Mouse (Mus musculus) brown adipose tissue, adult 24 weeks (tissue): ENCODE data around the gene Ubqln5. TPM values are rescaled to one million over a fixed set of nuclear protein-coding genes. Genes with fewer than 3 reads are reported as not detected.

Experiments used
- H3K27ac ChIP-seq: fragments of 200-500 bp; replicated peaks from 2 replicates; pipeline ENCODE4 v1.5.1; 2012; ENCODE audit warnings: low read depth, mild to moderate bottlenecking, low read length
- H3K4me1 ChIP-seq: fragments of 200-500 bp; 2 replicates; pipeline ENCODE4 v1.6.1; 2012; ENCODE audit warnings: low read length, mixed read lengths; ENCODE audit not compliant: control insufficient read depth, insufficient read depth, insufficient read length
- H3K4me3 ChIP-seq: fragments of 200-500 bp; 2 replicates; pipeline ENCODE4 v1.5.1; 2012; ENCODE audit warnings: low read depth, mild to moderate bottlenecking, low read length, moderate library complexity; ENCODE audit not compliant: insufficient read depth
- polyA plus RNA-seq: library from polyadenylated mRNA; stranded (reverse); fragments of >200 nt; gene quantifications from 2 replicates; pipeline ENCODE4 v1.2.4, GENCODE M21; 2012; ENCODE audit not compliant: missing spikeins, insufficient read depth, insufficient read length

Gene Ubqln5
- not detected in 2 replicates for polyA plus RNA-seq

DNA sequence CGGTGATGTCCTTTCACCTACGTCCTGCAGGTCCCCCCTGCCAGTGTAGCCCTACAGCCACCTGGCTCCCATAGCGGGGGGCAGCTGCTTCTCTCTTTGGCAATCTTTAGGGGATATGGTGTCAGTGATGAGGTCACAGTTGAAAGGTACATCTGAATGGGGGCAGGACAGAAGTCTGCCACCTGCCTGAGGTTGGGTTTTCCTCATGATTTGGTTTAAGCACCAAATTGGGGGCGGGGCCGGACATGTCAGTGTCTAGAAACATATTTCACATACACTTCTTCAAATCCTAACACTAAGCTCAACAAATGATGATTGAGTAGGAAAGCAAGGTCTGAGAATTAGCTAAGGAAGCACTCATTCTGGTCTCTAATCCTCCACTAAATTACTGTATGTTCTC, at the start of gene Ubqln5:
Gene Ubqln5, minus strand, starts transcription at position 101 of the 400 bp plus-strand sequence.
- H3K4me3 ChIP-seq: no peak within 1 kb of the TSS
- no peaks in the 10 kb centered on the region for H3K4me1 ChIP-seq
- H3K27ac ChIP-seq: no peak within 1 kb of the TSS

DNA sequence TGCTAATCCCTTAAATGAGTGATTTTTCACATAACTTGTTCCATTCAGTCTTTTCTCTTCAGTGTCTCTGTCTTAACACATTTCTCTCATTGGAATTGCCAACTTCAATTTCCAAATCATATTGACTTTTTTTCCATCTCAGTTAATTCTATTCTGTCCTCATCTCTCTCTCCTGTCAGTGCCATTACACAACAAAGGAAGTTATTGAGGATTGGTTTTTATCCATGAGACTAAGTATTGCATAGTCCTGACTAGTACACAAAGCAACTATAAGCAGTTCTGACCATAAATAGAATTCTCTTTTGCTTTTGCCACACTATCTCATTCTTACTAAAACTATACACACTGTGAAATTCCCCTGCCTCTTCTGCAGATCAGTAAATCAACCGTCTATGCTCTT, 49.4 kb upstream of the Ubqln5 start:
- no peaks in the 10 kb centered on the region for H3K4me1 ChIP-seq
- no peak overlapping the region for H3K27ac ChIP-seq
- H3K4me3 ChIP-seq: no peak overlapping the region

DNA sequence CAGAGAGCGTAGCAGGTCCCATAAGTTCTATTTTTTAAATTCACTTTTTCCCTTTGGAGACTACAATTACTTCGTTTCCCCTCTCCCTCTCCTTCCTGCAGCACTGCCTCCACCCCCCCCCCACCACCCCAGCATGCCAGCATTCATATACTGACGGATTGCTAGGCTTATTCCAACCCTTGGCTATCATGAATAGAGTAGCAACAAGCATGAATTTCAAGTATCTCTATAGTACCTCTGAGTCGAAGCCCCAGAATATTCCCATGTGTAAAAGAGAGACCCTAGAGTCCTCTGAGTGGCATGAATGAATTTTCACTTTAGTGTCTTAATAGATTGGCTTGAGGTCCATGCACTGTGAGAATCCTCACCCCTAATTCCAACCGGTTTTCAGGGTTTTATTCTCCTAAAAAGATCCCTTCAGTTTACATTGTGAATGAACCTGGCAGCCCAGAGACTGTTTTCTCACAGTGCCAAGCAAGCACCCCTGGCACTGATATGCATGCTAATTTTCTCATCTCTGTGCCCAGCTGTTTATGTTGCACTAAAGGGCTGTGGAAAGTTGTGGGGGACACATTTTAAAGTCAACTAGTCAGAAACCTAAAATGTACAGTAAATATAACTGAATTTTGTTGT, 48.9 kb upstream of the Ubqln5 start:
- Histone ChIP-seq H3K4me3 (no peak overlapping the region), H3K4me1 (no peaks in the 10 kb centered on the region), H3K27ac (no peak overlapping the region)

DNA sequence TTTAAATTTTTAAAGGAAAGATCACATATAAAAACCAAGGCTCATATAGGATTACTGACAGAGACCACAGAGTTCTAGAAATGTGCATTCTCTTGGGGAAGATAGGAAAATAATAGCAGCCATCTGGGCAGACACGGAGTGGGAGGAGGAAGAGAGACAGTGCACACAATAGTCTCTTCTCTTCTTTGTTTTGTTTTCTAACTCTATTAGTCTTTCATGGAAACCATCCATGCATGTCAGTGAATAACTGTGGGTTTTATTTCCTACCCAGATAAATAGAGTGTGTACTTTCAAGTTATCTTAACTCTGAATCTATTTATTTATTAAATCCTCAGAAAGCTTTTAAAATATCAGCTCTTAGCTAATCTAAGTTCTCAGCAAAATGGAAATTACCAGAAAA, 45.5 kb upstream of the Ubqln5 start:
- no peak overlapping the region for H3K27ac ChIP-seq
- H3K4me3 ChIP-seq: no peak overlapping the region
- no peaks in the 10 kb centered on the region for H3K4me1 ChIP-seq

DNA sequence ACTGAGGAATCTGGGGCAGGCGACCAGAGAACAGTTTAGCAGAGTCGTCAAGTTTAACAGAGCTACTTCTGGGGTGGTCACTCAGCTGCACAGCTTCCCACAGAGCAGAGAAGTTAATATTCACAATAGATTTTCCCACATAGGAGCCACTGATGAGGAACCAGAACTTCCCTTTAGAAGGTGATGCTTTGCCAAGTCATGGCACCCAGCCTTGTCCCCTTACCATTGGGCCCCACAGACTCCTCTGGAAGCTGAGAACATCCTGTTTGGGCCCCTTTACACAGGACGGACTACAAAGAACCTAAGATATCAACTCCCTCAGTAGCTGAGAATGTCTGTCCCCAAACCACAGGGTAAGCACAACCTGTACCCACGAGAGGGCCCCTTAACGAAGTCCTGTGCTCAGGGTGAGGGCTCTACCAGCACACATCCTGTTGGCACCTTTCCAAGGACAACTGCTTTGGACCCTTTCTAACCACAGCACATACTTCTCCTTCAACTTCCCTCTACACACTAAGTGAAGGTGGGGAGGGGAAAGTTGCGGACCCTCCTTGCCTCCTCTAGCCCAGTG, 40.1 kb upstream of the Ubqln5 start:
- Histone ChIP-seq H3K4me3 (no peak overlapping the region), H3K27ac (no peak overlapping the region), H3K4me1 (no peaks in the 10 kb centered on the region)

DNA sequence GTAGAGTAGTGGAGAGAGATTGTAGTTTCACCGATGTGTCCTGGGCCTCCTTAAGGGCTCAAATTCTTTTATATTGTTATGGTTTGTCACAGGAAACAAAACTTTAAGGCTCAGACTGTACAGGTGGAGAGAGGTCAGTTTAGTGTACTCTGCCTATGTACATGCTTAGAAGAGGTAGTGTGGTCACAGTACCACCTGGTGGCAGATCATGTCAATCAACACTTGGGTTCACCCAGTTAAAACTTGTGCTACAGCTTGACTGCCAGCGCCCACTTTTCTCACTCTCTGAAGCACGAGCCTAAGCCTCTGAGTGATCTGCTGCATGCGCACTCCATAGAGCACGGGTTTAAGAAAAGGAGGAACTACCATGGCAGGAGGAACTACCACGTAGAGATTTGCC, 37.5 kb upstream of the Ubqln5 start:
- Histone ChIP-seq H3K4me1 (no peaks in the 10 kb centered on the region), H3K4me3 (no peak overlapping the region), H3K27ac (no peak overlapping the region)

DNA sequence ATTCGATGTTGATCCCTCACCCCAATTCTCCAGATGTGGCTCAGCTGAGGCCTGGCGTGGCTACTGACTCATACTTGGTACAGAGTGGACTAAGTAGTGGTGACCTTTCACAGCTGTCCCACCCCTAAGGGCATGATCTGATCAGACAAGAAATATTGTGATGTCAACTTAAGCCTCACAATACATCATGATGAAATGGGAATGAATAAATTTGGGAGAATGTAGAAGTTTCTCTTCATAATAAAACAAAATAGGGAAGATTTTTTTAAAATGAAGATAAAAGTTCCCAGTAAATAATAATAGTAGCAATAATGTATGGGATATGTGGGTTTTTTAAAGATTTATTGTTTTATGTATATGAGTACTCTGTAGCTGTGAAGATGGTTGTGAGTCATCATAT, 20.8 kb upstream of the Ubqln5 start, which contains the start of gene Ubqlnl:
Gene Ubqlnl, minus strand, starts transcription at position 101 of the 400 bp plus-strand sequence.
- H3K4me1 ChIP-seq: no peaks in the 10 kb centered on the region

DNA sequence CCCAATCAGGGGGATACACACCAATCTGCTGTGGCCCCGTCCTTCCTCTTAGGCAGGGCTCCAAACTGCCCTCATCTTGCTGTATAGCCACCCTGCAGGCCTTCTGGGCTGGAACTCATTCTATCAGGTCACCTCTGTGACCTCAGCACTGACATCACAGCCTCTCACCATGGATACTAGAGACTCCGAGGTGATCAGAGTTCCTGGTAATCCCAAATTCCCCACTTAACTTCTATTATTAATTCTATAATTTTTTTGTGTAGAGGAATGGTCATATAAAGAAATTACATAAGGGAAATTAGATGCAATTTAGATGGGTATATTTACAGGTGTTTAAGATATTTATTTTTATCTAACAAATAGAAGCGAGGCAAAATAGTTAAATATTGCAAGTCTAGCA, 13.6 kb upstream of the Ubqln5 start, which contains the start of gene Ubqln3:
Gene Ubqln3, minus strand, starts transcription at position 101 of the 400 bp plus-strand sequence.
- Histone ChIP-seq H3K4me1 (no peaks in the 10 kb centered on the region), H3K27ac (no peak within 1 kb of the TSS)

More for the DNA sequence above, 20.8 kb upstream of the Ubqln5 start, which contains the start of gene Ubqlnl:
- Histone ChIP-seq H3K4me3 (no peak within 1 kb of the TSS), H3K27ac (no peak within 1 kb of the TSS)

DNA sequence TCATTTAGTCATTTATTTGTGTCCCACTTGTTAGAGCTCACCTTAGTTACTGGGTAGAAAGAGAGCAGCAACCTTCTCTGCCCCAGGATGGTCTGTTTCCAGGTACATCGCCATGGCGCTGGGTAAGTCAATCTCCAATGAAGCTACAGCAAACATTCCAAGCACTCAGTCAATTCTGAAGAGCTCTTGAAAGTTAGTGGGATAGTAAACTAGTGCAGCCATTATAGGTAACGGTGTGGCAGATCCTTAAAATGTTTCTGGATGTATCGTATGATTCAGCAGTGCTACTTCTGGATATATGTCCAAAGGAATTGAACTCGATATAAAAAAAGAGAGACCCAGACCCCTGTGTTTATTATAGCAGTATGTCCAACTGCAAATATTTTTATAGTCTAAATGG, 7.7 kb upstream of the Ubqln5 start, which contains the start of gene Olfr643:
Gene Olfr643, minus strand, starts transcription at position 101 of the 400 bp plus-strand sequence.
- no peaks in the 10 kb centered on the region for H3K4me1 ChIP-seq

More for the DNA sequence above, 13.6 kb upstream of the Ubqln5 start, which contains the start of gene Ubqln3:
- no peak within 1 kb of the TSS for H3K4me3 ChIP-seq

DNA sequence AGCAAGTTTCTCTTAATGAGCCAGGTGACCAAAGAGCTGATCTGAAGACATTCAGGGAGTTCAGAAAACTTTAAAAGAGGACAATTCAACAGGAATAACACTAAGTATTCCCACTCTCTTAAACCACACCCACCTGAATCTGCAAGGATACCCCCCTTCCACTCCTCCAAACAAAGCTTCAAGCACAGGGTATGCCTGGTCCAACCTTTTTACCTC, 25.0 kb downstream of the Ubqln5 start, which contains the start of gene Olfr646:
Gene Olfr646, plus strand, starts transcription at position 117 of the 216 bp plus-strand sequence.
- no peaks in the 10 kb centered on the region for H3K4me1 ChIP-seq
- no peak within 1 kb of the TSS for H3K27ac ChIP-seq
- H3K4me3 ChIP-seq: no peak within 1 kb of the TSS

More for the DNA sequence above, 7.7 kb upstream of the Ubqln5 start, which contains the start of gene Olfr643:
- Histone ChIP-seq H3K4me3 (no peak within 1 kb of the TSS), H3K27ac (no peak within 1 kb of the TSS)

DNA sequence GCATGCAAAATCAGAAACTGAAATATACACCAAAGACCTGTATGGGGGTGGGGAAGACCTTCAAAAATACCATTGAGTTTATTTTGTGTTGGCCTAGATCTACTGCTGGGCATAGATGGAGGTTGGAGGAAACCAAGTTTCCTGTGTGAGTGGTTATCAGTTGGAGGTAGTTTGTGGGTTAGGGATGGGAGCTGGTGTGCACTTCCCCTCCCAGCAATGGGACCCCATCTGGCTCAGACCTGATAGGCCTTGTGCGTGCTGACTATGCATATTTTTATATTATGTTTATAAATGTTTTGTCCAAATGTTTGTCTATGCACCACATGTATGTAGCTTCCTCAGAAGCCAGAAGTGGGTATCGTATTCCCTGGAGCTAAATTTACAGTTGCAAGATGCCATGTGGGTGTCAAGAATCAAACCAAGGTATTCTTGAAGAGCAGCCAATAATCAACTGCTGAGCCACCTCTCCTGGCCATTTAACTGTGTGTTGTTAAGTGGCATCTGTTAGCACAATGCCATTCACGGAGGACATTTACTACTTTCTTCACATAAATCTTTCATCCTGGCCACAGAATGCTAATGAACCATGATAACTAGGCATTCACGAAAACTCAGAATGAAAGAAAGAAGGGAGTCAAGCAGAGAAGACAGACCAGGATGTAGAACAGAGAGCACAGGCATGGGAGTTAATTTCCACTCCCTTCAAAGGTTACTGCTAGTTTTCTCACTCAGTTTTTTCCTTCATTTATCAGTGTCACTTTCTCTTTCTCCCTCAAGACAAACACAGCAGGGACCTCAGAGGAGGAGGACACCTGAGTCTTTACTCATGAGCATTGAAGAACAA, 25.5 kb downstream of the Ubqln5 start:
- no peak overlapping the region for H3K4me3 ChIP-seq
- no peaks in the 10 kb centered on the region for H3K4me1 ChIP-seq
- H3K27ac ChIP-seq: no peak overlapping the region

DNA sequence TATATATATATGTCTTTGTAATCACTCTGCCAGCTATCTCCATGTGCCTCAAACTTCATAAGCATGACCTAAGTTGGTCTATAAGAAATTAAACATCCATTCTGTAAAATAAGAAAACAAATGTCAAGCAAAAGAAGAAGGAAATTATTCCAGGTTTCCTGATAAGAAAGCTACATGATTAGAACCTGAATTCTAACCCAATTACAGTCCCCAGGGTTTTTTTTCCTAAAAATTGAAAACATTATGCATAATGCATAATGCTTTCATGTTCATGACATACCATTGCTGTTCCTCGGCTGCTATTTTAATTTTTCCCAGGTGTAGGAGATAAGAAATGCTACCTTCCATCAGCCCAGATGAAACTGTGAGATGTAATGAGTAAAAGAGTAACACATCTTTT, 44.3 kb downstream of the Ubqln5 start, which contains the start of gene Olfr645:
Gene Olfr645, minus strand, starts transcription at position 101 of the 400 bp plus-strand sequence.
- H3K27ac ChIP-seq: no peak within 1 kb of the TSS
- H3K4me1 ChIP-seq: no peaks in the 10 kb centered on the region

More for the DNA sequence above, 44.3 kb downstream of the Ubqln5 start, which contains the start of gene Olfr645:
- H3K4me3 ChIP-seq: no peak within 1 kb of the TSS
